Mouse (Mus musculus): ENCODE data around the gene Olfr1232. TPM values are rescaled to one million over a fixed set of nuclear protein-coding genes. Genes with fewer than 3 reads are reported as not detected.

Olfr1232 gene
- not detected in 2 replicates for polyA plus RNA-seq (2014; fragmentation: Nextera tagmentation; extraction: Ambion mirVana)

DNA sequence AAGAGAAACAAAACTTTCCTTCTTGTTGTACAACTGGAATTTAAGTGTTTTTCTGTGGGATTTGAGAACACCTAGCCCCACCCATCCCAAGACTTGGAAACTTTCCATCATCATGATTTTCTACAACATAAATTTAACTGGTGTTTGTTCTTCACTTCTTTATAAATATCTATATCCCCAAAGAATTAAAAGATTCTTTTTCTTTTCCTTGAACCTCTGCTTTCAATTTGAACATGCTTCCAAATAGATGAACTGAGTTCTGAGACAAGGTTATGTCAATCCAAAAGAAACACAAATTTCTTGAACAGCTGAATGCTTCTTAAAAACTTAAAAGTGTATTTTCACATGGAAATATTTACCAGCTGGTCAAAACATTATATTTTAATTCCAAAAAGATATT lies at the start of gene Olfr1232:
Gene Olfr1232 (minus strand): TSS at position 101 of the 400 bp plus-strand sequence.
- Histone ChIP-seq H3K36me3 (ENCODE audit: control insufficient read depth, insufficient read depth, low read length) (no peaks in the 10 kb centered on the region), H3K27me3 (ENCODE audit: control insufficient read depth, insufficient read depth, low read length) (no peaks in the 10 kb centered on the region), H3K9me3 (ENCODE audit: control insufficient read depth, low read length) (no peaks in the 10 kb centered on the region), H3K4me2 (ENCODE audit: low read depth, low read length) (no peak within 1 kb of the TSS), H3K4me1 (ENCODE audit: control insufficient read depth, insufficient read depth, low read length) (no peaks in the 10 kb centered on the region), H3K27ac (ENCODE audit: low read depth, low read length) (no peak within 1 kb of the TSS), H3K9ac (replicated peaks; ENCODE audit: low read depth, low read length) (no peak within 1 kb of the TSS), H3K4me3 (ENCODE audit: low read depth, low read length) (no peak within 1 kb of the TSS)
- ATAC-seq (ENCODE audit: low read depth): no peak

DNA sequence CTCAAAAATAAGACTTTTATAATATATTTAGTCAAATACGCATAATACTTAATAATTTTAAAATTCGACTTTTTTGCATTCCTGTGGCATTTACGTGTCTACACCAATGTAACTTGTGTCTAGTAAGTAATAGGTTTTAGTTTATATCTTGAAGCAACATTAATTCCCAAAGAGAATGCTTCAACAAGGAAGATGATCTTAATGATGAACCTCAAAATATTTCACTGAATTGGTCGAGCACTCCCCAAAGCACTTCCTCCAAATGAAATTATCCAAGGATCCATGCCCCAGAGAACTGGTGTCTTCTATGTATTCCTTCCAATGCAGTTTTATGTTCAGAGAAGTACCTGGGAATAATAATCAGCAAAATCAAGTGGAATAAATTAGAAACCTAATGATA lies 35.3 kb upstream of the Olfr1232 start, which contains the start of gene Olfr1234:
Gene Olfr1234 (minus strand): TSS at position 101 of the 400 bp plus-strand sequence.
- Histone ChIP-seq H3K4me1 (ENCODE audit: control insufficient read depth, insufficient read depth, low read length) (no peaks in the 10 kb centered on the region), H3K27ac (ENCODE audit: low read depth, low read length) (no peak within 1 kb of the TSS), H3K4me2 (ENCODE audit: low read depth, low read length) (no peak within 1 kb of the TSS), H3K9me3 (ENCODE audit: control insufficient read depth, low read length) (no peaks in the 10 kb centered on the region), H3K36me3 (ENCODE audit: control insufficient read depth, insufficient read depth, low read length) (no peaks in the 10 kb centered on the region), H3K4me3 (ENCODE audit: low read depth, low read length) (no peak within 1 kb of the TSS), H3K27me3 (ENCODE audit: control insufficient read depth, insufficient read depth, low read length) (no peaks in the 10 kb centered on the region), H3K9ac (replicated peaks; ENCODE audit: low read depth, low read length) (no peak within 1 kb of the TSS)
- ATAC-seq (ENCODE audit: low read depth): no peak
- 89% methylated on average over 4 of the region's 4 CpGs for WGBS

DNA sequence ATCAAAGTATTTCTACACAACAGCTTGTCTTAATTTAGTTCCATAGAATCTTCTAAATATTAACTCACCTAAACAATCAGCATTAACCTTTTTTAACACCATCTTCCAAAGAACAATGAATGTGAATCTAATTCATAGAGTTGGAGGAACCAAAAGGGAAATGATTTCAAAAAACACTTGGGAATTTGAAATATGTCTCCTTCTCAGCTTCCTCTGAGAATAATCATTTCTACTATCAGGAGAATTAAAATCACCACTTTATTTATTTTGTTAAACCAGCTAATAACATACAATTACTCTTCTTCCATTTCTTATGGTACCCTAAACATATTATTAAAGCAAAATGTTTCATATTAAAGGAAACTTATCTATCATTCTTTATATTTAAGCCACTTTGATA lies 12.8 kb upstream of the Olfr1232 start, which contains the start of gene Olfr1233:
Gene Olfr1233 (minus strand): TSS at position 101 of the 400 bp plus-strand sequence.
- no peaks in the 10 kb centered on the region for H3K9me3 ChIP-seq (ENCODE audit: control insufficient read depth, low read length)
- ATAC-seq (ENCODE audit: low read depth): no peak
- H3K4me2 ChIP-seq (ENCODE audit: low read depth, low read length): no peak within 1 kb of the TSS
- H3K4me3 ChIP-seq (ENCODE audit: low read depth, low read length): no peak within 1 kb of the TSS
- H3K27ac ChIP-seq (ENCODE audit: low read depth, low read length): no peak within 1 kb of the TSS
- no peaks in the 10 kb centered on the region for H3K4me1 ChIP-seq (ENCODE audit: control insufficient read depth, insufficient read depth, low read length)
- H3K36me3 ChIP-seq (ENCODE audit: control insufficient read depth, insufficient read depth, low read length): no peaks in the 10 kb centered on the region
- H3K9ac ChIP-seq (replicated peaks; ENCODE audit: low read depth, low read length): no peak within 1 kb of the TSS
- no peaks in the 10 kb centered on the region for H3K27me3 ChIP-seq (ENCODE audit: control insufficient read depth, insufficient read depth, low read length)

DNA sequence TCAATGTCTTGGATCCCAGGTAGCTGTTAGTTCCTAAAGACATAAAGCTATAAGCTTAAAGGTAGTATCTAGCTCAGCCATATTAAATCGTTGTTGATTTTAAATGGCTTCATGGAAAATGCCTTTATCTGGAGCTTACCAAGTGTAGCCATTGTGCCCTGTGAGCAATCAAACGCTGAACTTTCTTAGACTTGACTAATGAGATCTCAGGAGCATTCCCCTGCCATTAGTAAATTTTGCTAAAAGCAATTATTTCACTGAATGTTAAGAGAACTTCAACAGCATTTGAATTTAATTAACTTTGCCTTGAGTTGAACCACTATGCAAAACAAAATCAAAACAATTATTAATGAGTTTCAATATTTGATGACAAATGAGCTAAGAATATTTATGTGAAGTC lies 22.5 kb downstream of the Olfr1232 start, which contains the start of gene Olfr1231:
Gene Olfr1231 (minus strand): TSS at position 101 of the 400 bp plus-strand sequence.
- Histone ChIP-seq H3K27ac (ENCODE audit: low read depth, low read length) (no peak within 1 kb of the TSS), H3K4me1 (ENCODE audit: control insufficient read depth, insufficient read depth, low read length) (no peaks in the 10 kb centered on the region), H3K36me3 (ENCODE audit: control insufficient read depth, insufficient read depth, low read length) (no peaks in the 10 kb centered on the region), H3K4me2 (ENCODE audit: low read depth, low read length) (no peak within 1 kb of the TSS), H3K9me3 (ENCODE audit: control insufficient read depth, low read length) (no peaks in the 10 kb centered on the region), H3K9ac (replicated peaks; ENCODE audit: low read depth, low read length) (no peak within 1 kb of the TSS), H3K27me3 (ENCODE audit: control insufficient read depth, insufficient read depth, low read length) (no peaks in the 10 kb centered on the region), H3K4me3 (ENCODE audit: low read depth, low read length) (no peak within 1 kb of the TSS)
- ATAC-seq (ENCODE audit: low read depth): no peak
- WGBS: 75% methylated on average over 2 of the region's 2 CpGs

DNA sequence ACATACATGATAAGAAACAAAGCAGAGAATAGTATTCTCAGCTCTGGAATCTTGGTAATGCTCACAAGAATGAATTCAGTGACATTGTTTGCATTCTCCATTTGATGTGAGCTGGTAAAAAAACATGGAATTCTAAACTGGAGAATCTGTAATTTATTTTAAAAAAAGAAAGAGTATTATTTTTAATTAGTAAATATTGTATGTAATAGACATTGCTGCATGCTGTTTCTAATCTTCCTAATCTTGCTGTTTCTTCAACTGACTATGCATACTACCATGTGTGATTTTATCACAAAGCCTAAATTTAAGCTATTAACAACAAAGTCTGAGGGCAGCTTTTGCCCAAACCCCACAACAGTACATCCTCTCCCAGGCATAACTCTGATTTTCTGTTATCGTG lies 32.3 kb downstream of the Olfr1232 start, which contains the start of gene Olfr1230:
Gene Olfr1230 (minus strand): TSS at position 101 of the 400 bp plus-strand sequence.
- H3K9me3 ChIP-seq (ENCODE audit: control insufficient read depth, low read length): no peaks in the 10 kb centered on the region
- 90% methylated on average over 1 of the region's 1 CpGs for WGBS
- H3K4me3 ChIP-seq (ENCODE audit: low read depth, low read length): no peak within 1 kb of the TSS
- H3K27ac ChIP-seq (ENCODE audit: low read depth, low read length): no peak within 1 kb of the TSS
- H3K36me3 ChIP-seq (ENCODE audit: control insufficient read depth, insufficient read depth, low read length): no peaks in the 10 kb centered on the region
- no peak for ATAC-seq (ENCODE audit: low read depth)
- no peak within 1 kb of the TSS for H3K9ac ChIP-seq (replicated peaks; ENCODE audit: low read depth, low read length)
- H3K4me2 ChIP-seq (ENCODE audit: low read depth, low read length): no peak within 1 kb of the TSS
- H3K27me3 ChIP-seq (ENCODE audit: control insufficient read depth, insufficient read depth, low read length): no peaks in the 10 kb centered on the region
- no peaks in the 10 kb centered on the region for H3K4me1 ChIP-seq (ENCODE audit: control insufficient read depth, insufficient read depth, low read length)

DNA sequence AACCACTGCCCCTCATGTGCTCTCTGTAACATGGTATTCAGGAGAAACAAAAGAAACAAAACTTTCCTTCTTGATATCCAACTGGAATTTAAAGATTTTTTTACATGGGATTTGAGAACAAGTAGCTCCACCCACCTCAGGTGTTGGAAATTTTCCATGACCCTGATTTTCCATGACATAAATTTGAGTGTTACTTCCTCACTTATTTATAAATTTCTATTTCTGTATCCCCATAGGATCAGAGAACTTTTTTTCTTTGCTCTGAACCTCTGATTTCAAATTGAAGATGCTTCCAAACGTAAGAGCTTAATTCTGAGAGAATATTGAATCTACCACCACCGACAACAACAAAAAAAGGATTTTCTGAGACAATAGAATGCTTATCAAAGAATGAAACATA lies 41.6 kb downstream of the Olfr1232 start, which contains the start of gene Olfr1229:
Gene Olfr1229 (minus strand): TSS at position 101 of the 400 bp plus-strand sequence.
- Histone ChIP-seq H3K27me3 (ENCODE audit: control insufficient read depth, insufficient read depth, low read length) (no peaks in the 10 kb centered on the region), H3K9me3 (ENCODE audit: control insufficient read depth, low read length) (no peaks in the 10 kb centered on the region), H3K27ac (ENCODE audit: low read depth, low read length) (no peak within 1 kb of the TSS), H3K4me3 (ENCODE audit: low read depth, low read length) (no peak within 1 kb of the TSS), H3K36me3 (ENCODE audit: control insufficient read depth, insufficient read depth, low read length) (no peaks in the 10 kb centered on the region), H3K4me1 (ENCODE audit: control insufficient read depth, insufficient read depth, low read length) (no peaks in the 10 kb centered on the region), H3K4me2 (ENCODE audit: low read depth, low read length) (no peak within 1 kb of the TSS), H3K9ac (replicated peaks; ENCODE audit: low read depth, low read length) (no peak within 1 kb of the TSS)
- 79% methylated on average over 2 of the region's 2 CpGs for WGBS
- ATAC-seq (ENCODE audit: low read depth): no peak

Other genes with a start within 250 kb of the Olfr1232 start
- not detected in 2 replicates for gene Olfr1219, start 246.2 kb downstream of the Olfr1232 start, polyA plus RNA-seq (2014; fragmentation: Nextera tagmentation; extraction: Ambion mirVana)
- not detected in 2 replicates for gene Olfr1220, start 222.8 kb downstream of the Olfr1232 start, polyA plus RNA-seq (2014; fragmentation: Nextera tagmentation; extraction: Ambion mirVana)
- gene Olfr1221, start 212.4 kb downstream of the Olfr1232 start, polyA plus RNA-seq (2014; fragmentation: Nextera tagmentation; extraction: Ambion mirVana): not detected in 2 replicates
- not detected in 2 replicates for gene Olfr1222, start 196.6 kb downstream of the Olfr1232 start, polyA plus RNA-seq (2014; fragmentation: Nextera tagmentation; extraction: Ambion mirVana)
- gene Olfr1223, start 178.1 kb downstream of the Olfr1232 start, polyA plus RNA-seq (2014; fragmentation: Nextera tagmentation; extraction: Ambion mirVana): not detected in 2 replicates
- not detected in 2 replicates for gene Olfr1224-ps1, start 165.6 kb downstream of the Olfr1232 start, polyA plus RNA-seq (2014; fragmentation: Nextera tagmentation; extraction: Ambion mirVana)
- not detected in 2 replicates for gene Olfr1225, start 155.0 kb downstream of the Olfr1232 start, polyA plus RNA-seq (2014; fragmentation: Nextera tagmentation; extraction: Ambion mirVana)
- gene Olfr1226, start 129.6 kb downstream of the Olfr1232 start, polyA plus RNA-seq (2014; fragmentation: Nextera tagmentation; extraction: Ambion mirVana): not detected in 2 replicates
- not detected in 2 replicates for gene Olfr1228, start 75.6 kb downstream of the Olfr1232 start, polyA plus RNA-seq (2014; fragmentation: Nextera tagmentation; extraction: Ambion mirVana)
- gene Olfr1229, start 41.7 kb downstream of the Olfr1232 start, polyA plus RNA-seq (2014; fragmentation: Nextera tagmentation; extraction: Ambion mirVana): not detected in 2 replicates
- gene Olfr1230, start 32.4 kb downstream of the Olfr1232 start, polyA plus RNA-seq (2014; fragmentation: Nextera tagmentation; extraction: Ambion mirVana): not detected in 2 replicates
- gene Olfr1231, start 22.6 kb downstream of the Olfr1232 start, polyA plus RNA-seq (2014; fragmentation: Nextera tagmentation; extraction: Ambion mirVana): not detected in 2 replicates
- not detected in 2 replicates for gene Olfr1233, start 12.7 kb upstream of the Olfr1232 start, polyA plus RNA-seq (2014; fragmentation: Nextera tagmentation; extraction: Ambion mirVana)
- not detected in 2 replicates for gene Olfr1234, start 35.2 kb upstream of the Olfr1232 start, polyA plus RNA-seq (2014; fragmentation: Nextera tagmentation; extraction: Ambion mirVana)
- gene Olfr1238, start 80.0 kb upstream of the Olfr1232 start, polyA plus RNA-seq (2014; fragmentation: Nextera tagmentation; extraction: Ambion mirVana): not detected in 2 replicates
- not detected in 2 replicates for gene Olfr1239, start 90.7 kb upstream of the Olfr1232 start, polyA plus RNA-seq (2014; fragmentation: Nextera tagmentation; extraction: Ambion mirVana)
- not detected in 2 replicates for gene Olfr1240, start 113.3 kb upstream of the Olfr1232 start, polyA plus RNA-seq (2014; fragmentation: Nextera tagmentation; extraction: Ambion mirVana)
- not detected in 2 replicates for gene Olfr1241, start 157.5 kb upstream of the Olfr1232 start, polyA plus RNA-seq (2014; fragmentation: Nextera tagmentation; extraction: Ambion mirVana)
- not detected in 2 replicates for gene Olfr1242, start 168.7 kb upstream of the Olfr1232 start, polyA plus RNA-seq (2014; fragmentation: Nextera tagmentation; extraction: Ambion mirVana)
- gene Olfr1243, start 201.8 kb upstream of the Olfr1232 start, polyA plus RNA-seq (2014; fragmentation: Nextera tagmentation; extraction: Ambion mirVana): not detected in 2 replicates
- gene Olfr1245, start 248.8 kb upstream of the Olfr1232 start, polyA plus RNA-seq (2014; fragmentation: Nextera tagmentation; extraction: Ambion mirVana): not detected in 2 replicates

All from neural tube, embryonic 14.5 days (tissue).